Comparison of ENCODE assay signal across 8 mouse cellular contexts in the genomic region with DNA sequence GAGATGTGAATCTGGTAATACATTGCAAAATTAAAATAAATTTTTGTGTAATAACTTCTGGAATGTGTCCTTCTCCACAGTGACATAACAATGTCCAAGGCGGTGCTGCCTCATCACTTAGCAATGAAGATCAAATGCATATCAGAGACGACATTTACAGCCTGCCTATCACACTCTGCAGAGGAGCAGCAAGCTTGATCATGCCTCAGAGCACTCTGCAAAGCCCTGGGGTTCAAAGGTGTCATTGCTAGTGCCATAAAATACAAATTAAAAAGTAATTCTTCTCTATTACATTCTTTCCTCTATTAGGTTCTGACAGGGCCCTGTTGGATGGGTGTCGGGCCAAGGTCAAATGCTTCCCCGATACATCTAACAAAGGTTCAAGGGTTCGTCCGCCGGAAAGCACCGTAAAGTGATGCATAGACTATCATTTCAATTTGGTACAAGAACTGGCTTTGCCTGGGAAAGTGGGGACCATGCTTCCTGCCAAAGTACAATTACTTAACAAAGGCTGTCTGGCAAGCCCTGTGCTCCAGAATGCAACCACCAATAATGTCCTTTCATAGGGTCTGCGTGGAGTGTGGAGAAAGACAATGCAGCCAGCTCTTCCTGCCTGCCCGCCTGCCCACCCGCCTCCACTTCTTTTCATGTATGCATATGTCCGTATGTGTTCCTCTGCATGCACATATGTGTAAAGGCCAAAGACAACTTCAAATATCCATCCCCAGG.
DNase-seq lines count a peak whose midpoint lies in the region; ATAC-seq and TF ChIP-seq lines count a peak whose summit lies in the region.
"Had no signal": no experiment of that assay in that cellular context is flagged by ENCODE, and none has a peak within 500 bp of the region (broad histone marks: within the 10 kb centered on the region; RNA-seq: fewer than 3 reads in every experiment).

No protein-coding gene starts in this region.

- WGBS in lung, embryonic 14.5 days, result 61% methylated on average over 12 of the region's 12 CpGs
- 24% methylated on average over 12 of the region's 12 CpGs for WGBS in forebrain, postnatal 0 days
- 20% methylated on average over 12 of the region's 12 CpGs for WGBS in neural tube, embryonic 15.5 days
- WGBS in heart, embryonic 11.5 days (ENCODE audit: insufficient replicate concordance), result 81% methylated on average over 12 of the region's 12 CpGs

- no peak overlapping the region for H3K27ac ChIP-seq in lung, embryonic 14.5 days (ENCODE audit: low read depth)
- peak overlapping the region; percentile 86 for H3K27ac ChIP-seq in forebrain, postnatal 0 days (ENCODE audit: low read depth, low read length)
- peak overlapping the region; percentile 79 for H3K27ac ChIP-seq in neural tube, embryonic 15.5 days (replicated peaks)
- H3K27ac ChIP-seq in heart, embryonic 11.5 days (ENCODE audit: low read depth, low read length), result no peak overlapping the region

- H3K27me3 ChIP-seq in lung, embryonic 14.5 days (ENCODE audit: insufficient read depth, low read length), result no peaks in the 10 kb centered on the region
- no peaks in the 10 kb centered on the region for H3K27me3 ChIP-seq in forebrain, postnatal 0 days (ENCODE audit: insufficient read depth, low read length)
- no peaks in the 10 kb centered on the region for H3K27me3 ChIP-seq in neural tube, embryonic 15.5 days (replicated peaks)
- H3K27me3 ChIP-seq in heart, embryonic 11.5 days (ENCODE audit: control insufficient read depth, insufficient read depth, low read length), result no peaks in the 10 kb centered on the region

- H3K4me3 ChIP-seq in lung, embryonic 14.5 days (ENCODE audit: low read depth, low read length), result no peak overlapping the region
- no peak overlapping the region for H3K4me3 ChIP-seq in forebrain, postnatal 0 days (ENCODE audit: low read depth, low read length)
- no peak overlapping the region for H3K4me3 ChIP-seq in neural tube, embryonic 15.5 days (replicated peaks)
- H3K4me3 ChIP-seq in heart, embryonic 11.5 days (ENCODE audit: low read depth, low read length), result no peak overlapping the region

- no peak for ATAC-seq in lung, embryonic 14.5 days (ENCODE audit: insufficient read depth)
- ATAC-seq in forebrain, postnatal 0 days, result peak; percentile 67
- ATAC-seq in neural tube, embryonic 15.5 days (ENCODE audit: low FRiP score), result 0 out of 2 replicates have a peak, but pooled peaks have one; percentile 5
- no peak for ATAC-seq in heart, embryonic 11.5 days (replicated peaks; ENCODE audit: insufficient number of reproducible peaks, low FRiP score, low TSS enrichment)
- no peak for ATAC-seq in inflammation-experienced regulatory T-cells, adult 6 months

- peak; percentile 26 for DNase-seq in lung, embryonic 14.5 days
- no peak for DNase-seq in lung, postnatal 14 days
- no peak for DNase-seq in forebrain, postnatal 0 days
- peak; percentile 35 to 62 for DNase-seq in kidney, postnatal 4 days
- DNase-seq: adrenal gland, adult 8-10 months had no signal

- no peak overlapping the region for H3K4me2 ChIP-seq in lung, embryonic 14.5 days
- peak overlapping the region; percentile 39; the same call in 1 of the 2 replicates for H3K4me2 ChIP-seq in forebrain, postnatal 0 days (ENCODE audit: low read depth)
- peak overlapping the region; percentile 52; the same call in 1 of the 2 replicates for H3K4me2 ChIP-seq in neural tube, embryonic 15.5 days
- H3K4me2 ChIP-seq in heart, embryonic 11.5 days, result no peak overlapping the region

- TF ChIP-seq CTCF in lung, embryonic 14.5 days (IDR thresholded peaks at IDR 0.05; ENCODE audit: low read depth), result no peak
- no peak for TF ChIP-seq CTCF in forebrain, postnatal 0 days (IDR thresholded peaks at IDR 0.05; ENCODE audit: low read depth)

- no peaks in the 10 kb centered on the region for H3K36me3 ChIP-seq in lung, embryonic 14.5 days (ENCODE audit: insufficient read depth)
- H3K36me3 ChIP-seq in forebrain, postnatal 0 days (ENCODE audit: insufficient read depth), result no peaks in the 10 kb centered on the region
- H3K36me3 ChIP-seq in neural tube, embryonic 15.5 days, result no peaks in the 10 kb centered on the region
- no peaks in the 10 kb centered on the region for H3K36me3 ChIP-seq in heart, embryonic 11.5 days (ENCODE audit: control insufficient read depth, insufficient read depth, low read length)

- no peaks in the 10 kb centered on the region for H3K9me3 ChIP-seq in lung, embryonic 14.5 days (ENCODE audit: low read depth, low read length)
- no peaks in the 10 kb centered on the region for H3K9me3 ChIP-seq in forebrain, postnatal 0 days (ENCODE audit: low read length)
- H3K9me3 ChIP-seq in neural tube, embryonic 15.5 days (replicated peaks), result no peaks in the 10 kb centered on the region
- no peaks in the 10 kb centered on the region for H3K9me3 ChIP-seq in heart, embryonic 11.5 days (replicated peaks; ENCODE audit: control insufficient read depth, low read length)

- H3K4me1 ChIP-seq in lung, embryonic 14.5 days (ENCODE audit: insufficient read depth), result peaks cover 8% of the 10 kb centered on the region
- peaks cover 22% of the 10 kb centered on the region for H3K4me1 ChIP-seq in forebrain, postnatal 0 days (ENCODE audit: insufficient read depth)
- H3K4me1 ChIP-seq in neural tube, embryonic 15.5 days, result peaks cover 28% of the 10 kb centered on the region
- no peaks in the 10 kb centered on the region for H3K4me1 ChIP-seq in heart, embryonic 11.5 days (ENCODE audit: control insufficient read depth, insufficient read depth, low read length)

- no peak overlapping the region for H3K9ac ChIP-seq in lung, embryonic 14.5 days
- no peak overlapping the region for H3K9ac ChIP-seq in forebrain, postnatal 0 days
- H3K9ac ChIP-seq in neural tube, embryonic 15.5 days (replicated peaks), result no peak overlapping the region
- H3K9ac ChIP-seq in heart, embryonic 11.5 days (ENCODE audit: low read depth, low read length), result no peak overlapping the region

Comparison
In these comparisons a context has a peak if more than half of its experiments do, and no peak if none do; other contexts are left out.
1. DNase-seq: peak in lung, embryonic 14.5 days (single experiment) and kidney, postnatal 4 days (2 of 2); none in lung, postnatal 14 days (single experiment) and forebrain, postnatal 0 days (single experiment).
2. ATAC-seq: peak in forebrain, postnatal 0 days (single experiment) and neural tube, embryonic 15.5 days (single experiment); none in lung, embryonic 14.5 days (single experiment), heart, embryonic 11.5 days (single experiment) and inflammation-experienced regulatory T-cells, adult 6 months (single experiment).
3. H3K27ac ChIP-seq: peak in forebrain, postnatal 0 days (single experiment) and neural tube, embryonic 15.5 days (single experiment); none in lung, embryonic 14.5 days (single experiment) and heart, embryonic 11.5 days (single experiment).
4. H3K4me2 ChIP-seq: peak in forebrain, postnatal 0 days (single experiment) and neural tube, embryonic 15.5 days (single experiment); none in lung, embryonic 14.5 days (single experiment) and heart, embryonic 11.5 days (single experiment).